Mouse (Mus musculus): ENCODE measurements around the gene Rpl35.

- TF ChIP-seq POLR2A (IDR thresholded peaks at IDR 0.05; ENCODE audit: low read depth, low read length) (peak; percentile 6), CTCF (conservative IDR thresholded peaks at IDR 0.05; ENCODE audit: insufficient read depth, insufficient read length, low read depth, low read length) (no peak)
Measured at GRCm38 (mm10) chr2:39004880-39005435, 466 bp downstream of the Rpl35 start, which contains the start of gene Arpc5l.
